Mouse (Mus musculus): ENCODE data around the gene Tsr3.

DNA sequence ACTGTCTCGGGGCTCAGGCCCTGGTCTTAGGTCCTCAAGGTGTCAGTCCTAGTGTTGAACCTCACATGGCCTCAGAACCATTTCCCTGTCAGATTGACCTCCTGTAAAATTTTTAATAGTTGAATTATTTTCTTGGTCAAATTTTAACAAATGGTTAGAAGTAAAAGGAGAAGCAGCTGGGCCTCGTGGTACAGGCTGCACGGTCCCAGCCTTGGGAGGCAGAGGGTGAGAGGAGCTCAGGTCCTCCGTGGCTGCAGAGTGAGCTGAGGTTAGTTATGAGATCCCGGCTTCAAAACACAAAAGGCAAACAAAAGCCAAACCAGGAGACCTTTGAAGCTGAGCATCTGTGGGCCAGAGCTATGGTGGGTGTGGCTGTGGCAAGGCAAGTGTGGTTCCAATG lies 12.0 kb upstream of the Tsr3 start:
- no peak for TF ChIP-seq CTCF (IDR thresholded peaks at IDR 0.05; ENCODE audit: low read depth, low read length)
- TF ChIP-seq POLR2A (IDR thresholded peaks at IDR 0.05; ENCODE audit: borderline replicate concordance, low read depth, low read length): no peak
